Mouse (Mus musculus) fat pad, adult 2 months (tissue): Measurements from ENCODE around the gene Rab40b.

ENCODE experiments used
- DNase-seq: peaks from one replicate; pipeline ENCODE4 v3.0.0-alpha.2; 2011; ENCODE audit warnings: low read depth, low spot score; ENCODE audit errors: extremely low read depth

Rab40b gene

DNA sequence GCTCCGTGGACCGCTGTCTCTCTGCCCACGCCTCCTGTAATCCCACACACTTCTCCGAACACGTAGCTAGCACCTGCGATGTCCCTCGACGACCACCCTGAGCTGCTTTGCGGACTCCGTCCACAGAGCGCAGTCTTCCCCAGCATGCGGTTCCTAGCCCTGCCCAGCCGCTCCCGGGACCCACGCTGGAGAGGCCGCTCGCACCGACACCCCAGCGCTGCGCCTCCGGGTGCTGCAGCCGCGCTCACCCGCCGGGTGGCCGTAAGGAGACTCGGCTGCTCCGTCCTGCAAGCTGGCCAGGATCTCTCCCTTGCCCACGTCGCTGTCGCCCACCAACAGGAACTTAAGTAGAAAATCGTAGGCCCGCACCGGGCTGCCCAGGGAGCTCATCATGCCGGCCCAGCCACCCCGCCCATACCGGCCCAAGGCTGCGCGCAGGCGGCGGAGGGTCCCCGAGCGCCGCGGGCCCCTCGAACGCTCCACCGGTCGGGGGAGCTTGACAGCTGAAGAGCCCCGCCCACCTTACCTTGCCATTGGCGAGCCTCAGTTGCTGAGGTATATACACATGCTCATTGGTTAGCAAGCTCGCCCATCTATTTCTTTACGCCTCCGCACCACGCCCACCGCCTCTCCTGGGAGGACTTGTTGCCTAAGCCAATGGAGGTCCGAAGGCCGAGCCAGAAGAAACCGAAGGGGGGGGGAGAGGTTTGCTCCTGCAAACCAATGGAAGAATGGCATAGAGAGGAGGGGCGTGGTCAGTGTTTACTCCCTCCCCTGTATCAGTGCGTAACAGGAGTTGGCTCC lies at the start of gene Rab40b:
Gene Rab40b, minus strand, starts transcription at position 502 of the 804 bp plus-strand sequence.
- DNase-seq: peak; percentile 97

DNA sequence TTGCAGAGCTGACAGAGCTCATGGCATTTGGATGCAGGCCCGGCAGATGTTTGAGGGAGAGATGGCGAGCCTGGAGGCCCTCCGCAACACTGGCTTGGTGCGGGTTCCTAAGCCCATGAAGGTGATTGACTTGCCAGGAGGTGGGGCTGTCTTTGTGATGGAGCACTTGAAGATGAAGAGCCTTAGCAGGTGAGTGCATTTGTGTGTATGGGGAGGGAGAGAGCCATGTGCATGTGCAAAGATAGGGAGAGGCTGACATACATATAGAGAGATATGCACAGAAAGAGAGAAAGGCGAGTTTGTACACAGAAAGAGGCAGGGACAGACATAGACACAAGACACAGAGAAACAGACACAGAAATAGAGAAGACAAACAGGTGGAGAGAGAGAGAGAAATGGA lies 49.2 kb upstream of the Rab40b start:
- DNase-seq: no peak

DNA sequence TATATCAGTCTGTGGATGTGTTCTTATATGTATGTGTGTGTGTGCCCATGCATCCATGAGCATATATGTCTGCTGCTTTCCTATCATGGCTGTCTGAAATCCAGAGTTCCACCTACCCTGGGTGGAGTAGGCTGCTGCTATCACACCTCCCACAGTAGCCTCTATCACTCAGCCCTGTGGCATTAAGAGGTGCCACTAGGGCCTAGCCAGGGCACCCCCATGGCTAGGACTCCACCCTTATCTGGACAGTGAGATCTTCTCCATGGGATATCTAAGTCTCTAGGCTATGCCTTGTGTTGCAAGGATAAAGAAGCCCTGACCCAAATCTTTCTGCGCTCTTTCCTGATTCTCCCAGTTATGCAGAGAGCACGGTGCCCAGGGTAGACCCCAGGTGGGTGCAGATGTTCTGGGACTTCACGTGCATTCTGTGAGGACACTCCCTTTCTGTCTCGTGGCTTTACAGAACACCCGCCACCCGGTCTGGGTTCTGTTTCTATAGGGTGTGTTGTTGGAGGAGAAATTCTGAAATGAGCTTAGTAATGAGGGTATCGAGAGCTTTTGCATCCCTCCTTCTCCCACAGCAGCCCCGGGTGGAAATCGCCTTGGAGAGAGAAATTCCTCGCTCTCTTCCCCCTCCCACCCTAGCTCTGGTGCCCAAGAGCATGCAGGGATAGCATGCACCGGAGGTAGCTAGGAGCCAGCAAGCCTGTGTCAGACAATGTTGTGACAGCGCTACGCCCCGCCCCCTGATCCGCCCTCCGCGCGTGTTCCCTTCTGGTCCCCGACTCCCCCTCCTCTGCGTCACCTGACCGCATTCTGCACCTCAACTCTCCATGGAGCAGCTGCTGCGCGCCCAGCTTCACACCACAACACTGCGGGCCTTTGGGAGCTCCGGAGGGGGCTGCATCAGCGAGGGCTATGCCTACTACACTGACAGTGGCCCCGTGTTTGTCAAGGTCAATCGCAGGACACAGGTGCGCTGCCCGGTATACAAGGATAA lies 46.4 kb upstream of the Rab40b start, which contains the start of gene Fn3k:
Gene Fn3k, plus strand, starts transcription at position 758 of the 1,000 bp plus-strand sequence.
- no peak for DNase-seq

DNA sequence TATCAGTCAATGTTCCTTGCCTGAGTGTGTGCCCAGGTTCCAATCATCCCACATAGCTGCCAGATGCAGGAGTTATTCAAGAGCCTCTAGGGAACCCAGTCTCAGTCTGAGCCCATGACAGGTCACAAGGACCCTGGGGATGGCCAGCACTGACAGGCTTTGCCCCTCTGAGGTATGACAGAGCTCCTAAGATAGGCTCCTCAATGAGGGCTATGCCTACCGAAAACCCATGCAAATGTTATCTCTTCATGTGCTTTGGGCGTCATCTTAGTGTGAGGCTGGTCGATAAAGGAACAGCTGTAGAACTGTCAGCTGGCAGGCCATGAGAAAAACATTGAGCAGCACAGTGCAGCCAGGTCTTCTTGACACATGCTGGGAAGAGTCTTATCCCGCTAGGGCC lies 45.3 kb upstream of the Rab40b start:
- DNase-seq: no peak

DNA sequence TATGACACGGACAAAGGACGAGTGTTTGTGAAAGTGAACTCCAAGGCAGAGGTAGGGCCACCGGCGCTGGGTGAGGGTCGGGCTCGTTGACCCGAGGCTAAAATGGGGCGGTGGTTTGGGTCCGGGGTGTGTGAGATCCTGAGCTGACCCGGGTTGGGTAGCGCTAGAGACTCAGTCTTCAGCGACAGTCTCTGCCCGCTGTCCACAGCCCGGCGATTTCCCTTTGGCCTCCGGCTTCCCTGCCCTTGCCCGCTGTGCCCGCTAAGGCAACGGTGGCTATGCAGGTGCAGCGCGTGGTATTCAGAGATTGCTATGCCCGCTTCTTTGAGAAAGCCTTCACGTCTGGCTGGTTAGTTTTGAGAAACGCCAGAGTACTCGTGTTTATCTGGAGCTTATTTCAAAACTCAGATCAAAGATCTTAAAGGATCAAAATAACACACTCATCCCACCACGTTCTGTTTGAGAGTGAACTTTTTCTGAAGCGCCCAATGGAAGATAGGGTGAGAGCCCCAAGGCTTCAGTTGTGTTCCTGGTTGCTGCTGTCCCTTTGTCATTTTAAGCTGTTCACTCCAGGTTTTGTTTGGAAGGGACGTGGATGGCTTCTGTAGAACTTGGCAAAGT lies 33.6 kb upstream of the Rab40b start:
- DNase-seq: no peak

DNA sequence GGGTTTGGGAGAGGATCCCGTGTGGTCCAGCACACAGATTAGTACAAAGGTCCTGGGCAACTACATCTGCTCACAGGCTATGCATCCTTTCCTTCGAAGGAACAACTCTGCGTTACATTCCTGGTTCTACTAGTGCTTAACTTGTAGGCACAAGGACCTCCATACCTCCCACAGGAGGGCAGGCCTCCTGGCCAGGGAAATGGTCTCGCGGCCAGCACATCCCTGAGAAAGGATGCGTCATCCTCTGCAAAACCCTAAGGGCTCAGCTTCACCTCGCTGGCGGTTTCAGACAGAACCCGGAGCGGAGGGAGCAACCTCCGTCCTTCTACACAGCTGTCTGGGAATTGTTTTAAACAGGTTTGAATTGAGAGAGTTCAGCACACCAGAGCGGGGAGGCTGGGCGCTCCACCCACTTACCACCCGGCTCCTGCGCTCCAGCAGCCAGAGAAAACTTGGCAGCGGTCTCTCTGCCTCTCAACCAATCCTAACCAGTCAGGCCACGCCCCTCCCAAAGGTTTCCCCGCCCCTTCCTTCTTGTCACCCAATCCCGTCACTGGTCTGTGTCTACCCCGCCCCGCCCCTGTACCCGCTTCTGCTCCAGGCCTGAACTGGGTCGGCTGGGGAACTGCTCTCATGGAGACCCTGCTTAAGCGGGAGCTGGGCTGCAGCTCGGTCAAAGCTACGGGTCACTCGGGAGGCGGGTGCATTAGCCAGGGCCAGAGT lies 32.9 kb upstream of the Rab40b start, which contains the start of gene Fn3krp:
Gene Fn3krp, plus strand, starts transcription at position 572 of the 723 bp plus-strand sequence.
- DNase-seq: peak; percentile 88

DNA sequence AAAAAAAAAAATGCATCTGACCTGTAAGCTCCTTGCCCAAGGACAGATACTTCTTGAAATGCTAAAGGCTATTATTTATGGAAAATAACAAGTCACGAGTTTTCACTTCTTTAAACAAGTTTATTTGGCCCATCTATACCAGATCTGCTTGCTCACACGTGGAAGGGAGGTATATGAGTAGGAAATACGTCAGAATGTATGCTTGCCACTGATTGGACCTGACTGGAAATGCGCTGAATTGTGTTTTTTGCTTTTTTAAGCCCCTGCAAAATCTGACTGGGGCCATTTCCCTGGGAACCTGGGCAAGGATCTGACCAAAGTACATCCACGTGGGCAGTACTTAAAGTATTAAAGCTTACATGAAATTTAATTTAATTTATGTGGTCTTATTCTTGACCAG lies 32.3 kb upstream of the Rab40b start:
- DNase-seq: no peak

DNA sequence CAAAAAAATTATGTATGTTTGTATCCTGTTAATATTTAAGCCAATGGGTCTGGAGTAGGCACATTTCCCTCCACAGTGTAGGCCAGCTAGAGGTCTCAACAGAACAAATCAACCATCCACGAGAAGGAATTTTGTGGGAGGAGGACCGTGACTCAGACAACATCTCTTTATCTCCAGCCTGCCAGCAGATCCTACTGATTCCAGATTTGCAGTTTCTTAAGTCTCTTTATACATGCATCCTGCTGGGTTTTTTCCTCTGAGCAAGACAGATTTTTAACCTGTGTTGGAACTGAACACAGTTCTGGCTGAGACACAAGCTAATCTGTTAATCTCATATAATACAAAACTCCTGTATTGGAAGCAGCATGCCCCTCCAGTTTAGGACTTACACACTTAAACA lies 30.9 kb upstream of the Rab40b start:
- DNase-seq: no peak

DNA sequence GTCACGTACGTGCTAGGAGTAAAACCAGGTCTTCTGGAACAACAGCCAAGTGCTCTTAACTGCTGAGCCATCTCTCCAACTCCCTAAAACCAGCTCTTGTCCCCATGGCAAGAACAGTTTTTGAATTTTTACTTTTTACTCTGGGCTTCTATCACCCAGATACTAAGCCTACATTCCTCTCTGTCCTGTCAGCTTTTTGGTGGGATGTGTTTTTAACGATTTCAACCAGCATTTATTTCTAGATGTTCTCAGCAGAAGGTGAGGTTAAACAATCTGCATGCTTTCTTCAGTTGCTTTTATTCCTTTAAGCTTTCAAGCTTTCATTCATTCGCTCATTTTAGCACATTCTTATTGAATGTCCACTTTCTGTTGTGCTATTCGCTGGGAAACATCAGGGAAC lies 29.9 kb upstream of the Rab40b start:
- DNase-seq: no peak

DNA sequence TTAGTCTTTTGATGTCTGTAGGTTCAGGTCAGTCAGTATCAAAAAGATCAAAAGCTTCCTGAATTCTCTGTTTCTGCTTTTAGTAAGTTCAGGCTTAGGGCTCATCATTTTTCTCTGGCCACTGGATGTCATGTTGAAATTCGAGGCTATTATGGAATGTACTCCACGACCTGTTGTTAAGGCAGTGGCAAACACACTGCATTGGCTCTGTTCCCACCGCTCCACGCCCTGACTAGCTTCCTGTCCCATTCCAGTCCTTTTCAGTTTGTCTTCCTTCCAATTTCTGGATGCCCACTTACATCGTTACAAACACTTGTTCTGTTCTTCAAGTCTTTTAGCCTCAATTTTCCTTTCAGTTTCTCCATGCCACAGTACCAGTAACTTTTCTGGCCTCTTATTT lies 27.3 kb upstream of the Rab40b start:
- no peak for DNase-seq

DNA sequence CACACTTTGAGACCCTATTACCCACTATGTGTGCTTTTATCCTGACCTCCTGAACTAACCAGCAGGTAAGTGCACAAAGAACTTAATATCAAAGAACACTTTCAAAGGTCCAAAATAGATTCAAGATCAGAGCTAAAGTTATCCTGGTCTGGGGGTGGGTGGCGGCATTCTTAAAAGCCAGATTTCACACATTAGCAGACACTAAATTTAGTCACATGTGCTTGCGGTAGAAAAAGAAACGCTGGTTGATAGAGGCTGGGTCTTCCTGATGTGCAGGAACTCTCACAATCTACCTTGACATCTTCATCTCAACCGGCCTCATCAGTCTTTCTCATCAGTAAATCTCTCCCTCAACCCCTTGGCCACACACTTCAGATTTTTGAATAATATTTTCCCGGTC lies 26.7 kb upstream of the Rab40b start:
- no peak for DNase-seq

DNA sequence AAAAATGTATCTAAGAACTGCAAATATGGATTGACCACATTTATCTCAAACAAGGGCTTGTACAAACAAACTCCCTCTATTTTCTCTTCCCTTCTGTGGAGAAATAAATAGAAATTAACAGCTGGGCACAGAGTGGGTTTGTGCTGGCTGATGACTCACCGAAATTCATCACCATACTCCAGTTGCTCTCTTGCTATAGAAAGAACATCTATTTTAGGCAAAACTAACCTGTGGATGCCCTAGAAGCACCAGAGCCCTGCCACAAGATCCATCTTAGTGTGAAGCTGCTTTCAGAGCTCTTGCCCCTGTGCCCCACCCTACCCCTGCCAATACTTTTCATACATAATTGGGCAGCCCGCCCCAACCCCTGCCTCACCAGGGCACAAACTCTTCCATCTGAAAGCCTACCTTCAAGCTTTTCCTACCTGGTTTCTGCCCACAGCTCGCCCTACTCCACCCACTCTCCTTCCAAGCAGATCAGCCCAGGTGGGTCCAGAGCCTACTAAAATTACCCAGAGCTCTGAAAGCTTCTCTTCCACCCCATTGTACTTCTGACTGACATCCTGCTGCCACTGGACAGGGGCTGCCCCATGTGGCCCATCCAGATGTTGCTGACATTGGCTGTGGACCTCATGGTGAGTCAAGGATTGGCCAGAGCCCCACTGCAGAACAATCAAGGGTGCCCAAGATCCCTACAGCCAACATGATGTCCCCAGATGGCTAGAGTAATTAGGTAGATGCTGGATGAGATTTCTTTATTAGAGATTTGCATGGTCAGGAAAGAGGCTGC lies 19.5 kb upstream of the Rab40b start:
- DNase-seq: no peak

DNA sequence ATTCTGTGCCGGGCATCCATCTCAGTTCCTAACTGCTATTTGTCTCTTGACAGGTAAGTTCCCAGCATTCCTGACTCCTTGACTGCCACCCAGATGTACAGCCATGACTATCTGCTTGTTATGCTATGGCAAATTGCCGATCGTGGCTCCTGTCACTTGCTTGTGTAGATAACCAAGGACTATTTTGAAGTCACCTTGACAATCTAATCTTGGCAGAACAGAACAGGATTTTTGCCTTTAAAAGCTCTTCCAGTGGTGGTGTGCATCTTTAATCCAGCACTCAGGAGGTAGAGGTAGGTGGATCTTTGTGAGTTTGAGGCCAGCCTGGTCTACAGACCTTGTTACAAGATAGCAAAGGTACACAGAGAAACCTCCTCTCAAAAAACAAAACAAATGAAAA lies 4.4 kb upstream of the Rab40b start:
- DNase-seq: no peak

DNA sequence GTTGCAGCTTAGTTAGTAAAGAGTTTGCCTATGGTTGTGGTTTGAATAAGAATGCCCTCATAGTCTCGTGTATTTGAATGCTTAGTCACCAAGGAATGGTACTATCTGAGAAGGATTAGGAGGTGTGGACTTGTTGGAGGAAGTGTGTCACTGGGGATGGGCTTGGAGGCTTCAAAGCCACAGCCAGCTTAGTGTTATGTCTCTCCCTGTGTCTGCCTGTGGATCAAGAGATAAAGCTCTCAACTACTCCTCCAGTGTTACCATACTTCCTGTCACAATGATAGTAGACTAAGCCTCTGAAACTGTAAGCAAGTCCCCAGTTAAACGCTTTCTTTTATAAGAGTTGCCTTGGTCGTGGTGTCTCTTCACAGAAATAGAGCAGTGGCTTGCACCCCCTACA lies 2.7 kb upstream of the Rab40b start:
- no peak for DNase-seq

DNA sequence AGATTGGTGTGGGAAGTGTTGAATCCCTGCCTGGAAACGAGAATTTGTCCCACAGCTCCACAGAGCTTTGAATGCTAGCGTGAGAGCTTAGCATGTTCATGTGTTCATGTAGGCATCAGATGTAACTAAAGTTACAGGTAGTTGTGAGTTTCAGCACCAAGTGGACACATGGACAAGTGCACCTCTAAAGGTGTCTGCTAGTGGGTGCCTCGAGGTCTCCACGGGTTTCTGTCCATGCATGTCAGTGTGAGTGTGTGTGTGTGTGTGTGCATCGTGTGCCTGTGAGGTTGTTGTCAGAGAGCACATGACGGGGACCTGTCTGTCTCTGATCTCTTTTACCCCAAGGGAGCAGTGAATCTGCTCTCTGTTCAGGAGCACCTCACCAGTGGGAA lies 499 bp upstream of the Rab40b start:
- no peak for DNase-seq

DNA sequence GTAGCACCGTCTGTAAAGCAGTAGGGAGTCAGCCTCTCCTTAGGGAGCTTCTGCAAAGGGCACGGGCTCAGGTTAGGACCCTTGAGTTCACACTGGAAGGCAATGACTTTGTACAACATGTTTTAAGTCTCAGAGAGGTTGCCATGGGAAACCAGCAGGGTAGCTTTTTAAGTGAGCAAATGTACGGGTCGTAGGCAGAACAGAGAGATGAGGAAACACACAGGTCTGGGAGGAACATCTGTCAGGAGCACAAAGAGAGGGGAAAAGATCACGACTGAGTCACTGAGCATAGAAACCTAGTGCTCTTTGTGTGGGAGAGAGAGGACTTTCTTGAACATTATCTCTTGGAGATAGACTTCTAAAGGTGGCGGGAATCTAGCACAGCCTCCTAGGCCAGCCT lies 7.8 kb downstream of the Rab40b start:
- DNase-seq: no peak

DNA sequence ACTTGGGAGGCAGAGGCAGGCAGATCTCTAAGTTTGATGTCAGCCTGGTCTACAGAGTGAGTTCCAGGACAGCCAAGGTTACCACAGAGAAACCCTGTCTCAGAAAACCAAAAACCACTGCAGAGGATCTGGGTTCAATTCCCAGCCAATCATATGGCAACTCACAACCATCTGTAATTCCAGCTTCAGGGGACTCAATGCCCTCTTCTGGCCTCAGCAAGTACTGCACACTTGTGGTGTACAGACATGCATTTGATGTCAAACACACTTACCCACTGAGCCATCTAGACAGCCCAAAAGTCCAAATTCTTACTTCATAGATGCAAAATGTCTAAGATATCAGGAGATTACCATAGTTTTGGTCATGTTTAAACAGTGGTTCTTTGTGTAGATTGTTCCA lies 9.4 kb downstream of the Rab40b start:
- no peak for DNase-seq

DNA sequence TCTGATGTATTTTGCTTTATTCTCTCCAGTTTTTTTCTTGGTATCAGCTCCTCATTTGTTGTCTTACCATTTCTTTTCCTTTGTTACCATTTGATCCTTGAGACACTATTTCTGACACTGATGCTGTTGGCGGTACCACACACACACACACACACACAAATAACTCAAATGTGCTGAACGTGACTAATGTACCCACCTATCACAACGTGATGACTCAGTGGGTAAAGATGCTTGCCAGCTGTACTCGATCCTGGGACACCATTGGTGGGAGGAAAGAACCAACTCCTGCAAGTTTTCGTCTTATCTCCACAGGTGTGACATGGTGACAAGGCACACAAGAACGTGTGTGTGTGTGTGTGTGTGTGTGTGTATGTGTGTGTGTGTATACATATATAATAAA lies 14.7 kb downstream of the Rab40b start:
- no peak for DNase-seq

DNA sequence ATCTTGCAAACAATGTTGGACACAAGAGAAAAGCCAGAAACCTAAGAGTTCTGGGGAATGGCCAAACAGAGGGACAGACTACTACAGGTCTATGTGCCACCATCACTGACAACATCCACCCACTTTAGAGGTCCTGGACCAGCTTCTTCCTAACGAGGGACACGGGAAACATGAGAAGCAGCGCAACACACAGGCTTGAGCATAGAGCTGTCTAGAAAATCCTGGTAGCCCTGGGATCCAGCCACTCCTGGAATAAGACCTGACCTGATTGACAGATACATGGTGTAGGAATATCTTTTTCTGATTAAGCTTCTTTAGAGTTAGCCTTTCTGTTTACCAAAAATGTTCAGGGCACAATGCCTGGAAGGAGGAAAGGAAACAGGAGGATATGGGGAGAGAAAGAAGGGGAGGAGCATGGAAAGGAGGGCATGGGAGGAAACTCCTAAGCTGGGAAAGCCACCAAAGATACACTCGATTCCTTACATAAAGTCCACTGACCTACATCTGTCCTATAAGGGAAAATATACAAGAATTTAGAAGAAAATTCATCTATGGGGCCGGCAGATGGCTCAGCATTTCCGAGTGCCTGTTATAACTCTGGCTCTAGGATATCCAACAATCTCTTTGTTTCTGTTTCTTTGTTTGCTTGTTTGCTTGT lies 17.6 kb downstream of the Rab40b start:
- no peak for DNase-seq
